Mouse (Mus musculus) limb, embryonic 11.5 days (tissue): Measurements from ENCODE around the gene Wdfy4. TPM values are rescaled to one million over a fixed set of nuclear protein-coding genes. Genes with fewer than 3 reads are reported as not detected.

Experiments used
- ATAC-seq: fragments of 200-750 bp; cut with Nextera tagmentation; 2 replicates; pipeline ENCODE4 v1.8.0; 2017; ENCODE audit warnings: low read depth; ENCODE audit not compliant: insufficient number of reproducible peaks, low FRiP score, low TSS enrichment
- DNase-seq: peaks from one replicate; pipeline ENCODE4 v3.0.0-alpha.2; 2015; ENCODE audit warnings: low spot score
- H3K27ac ChIP-seq: fragments of 300-500 bp; sonication (generic); replicated peaks from 2 replicates; pipeline ENCODE4 v1.5.1; 2014; ENCODE audit warnings: low read depth, mild to moderate bottlenecking, low read length
- H3K27me3 ChIP-seq: fragments of 300-500 bp; sonication (generic); 2 replicates; pipeline ENCODE4 v1.6.1; 2014; ENCODE audit warnings: mild to moderate bottlenecking, low read length, mixed read lengths; ENCODE audit not compliant: control insufficient read depth, insufficient read depth
- H3K36me3 ChIP-seq: fragments of 300-500 bp; sonication (generic); 2 replicates; pipeline ENCODE4 v1.6.1; 2014; ENCODE audit warnings: mild to moderate bottlenecking, low read length, moderate library complexity, mixed read lengths; ENCODE audit not compliant: control insufficient read depth, insufficient read depth
- H3K4me1 ChIP-seq: fragments of 300-500 bp; sonication (generic); 2 replicates; pipeline ENCODE4 v1.6.1; 2014; ENCODE audit warnings: low read length, mixed read lengths; ENCODE audit not compliant: control insufficient read depth, insufficient read depth
- H3K4me2 ChIP-seq: fragments of 300-500 bp; sonication (generic); 2 replicates; pipeline ENCODE4 v1.6.1; 2014; ENCODE audit warnings: low read depth, mild to moderate bottlenecking, moderate library complexity; ENCODE audit not compliant: severe bottlenecking
- H3K4me3 ChIP-seq: fragments of 300-500 bp; sonication (generic); 2 replicates; pipeline ENCODE4 v1.5.1; 2014; ENCODE audit warnings: low read depth, low read length
- H3K9ac ChIP-seq: fragments of 300-500 bp; sonication (generic); 2 replicates; pipeline ENCODE4 v1.6.1; 2014; ENCODE audit warnings: mild to moderate bottlenecking, low read length
- H3K9me3 ChIP-seq: fragments of 300-500 bp; sonication (generic); 2 replicates; pipeline ENCODE4 v1.6.1; 2016; ENCODE audit warnings: low read length; ENCODE audit not compliant: control insufficient read depth
- WGBS: fragments of 180-500 bp; shearing (Covaris S2); extraction: QIAGEN DNeasy Blood & Tissue Kit; methylation state at CpG from one replicate; pipeline ENCODE4 v1.1.7; 2014; 5-methylcytosine and 5-hydroxymethylcytosine counted together
- polyA plus RNA-seq: library from polyadenylated mRNA; unstranded; fragments of >200 nt; fragmentation: Nextera tagmentation; extraction: Ambion mirVana; gene quantifications from 2 replicates; pipeline ENCODE4 v1.2.1, GENCODE M21; 2014

The Wdfy4 gene
- polyA plus RNA-seq, 1 experiment from 2014 or later: 0.24 TPM

DNA sequence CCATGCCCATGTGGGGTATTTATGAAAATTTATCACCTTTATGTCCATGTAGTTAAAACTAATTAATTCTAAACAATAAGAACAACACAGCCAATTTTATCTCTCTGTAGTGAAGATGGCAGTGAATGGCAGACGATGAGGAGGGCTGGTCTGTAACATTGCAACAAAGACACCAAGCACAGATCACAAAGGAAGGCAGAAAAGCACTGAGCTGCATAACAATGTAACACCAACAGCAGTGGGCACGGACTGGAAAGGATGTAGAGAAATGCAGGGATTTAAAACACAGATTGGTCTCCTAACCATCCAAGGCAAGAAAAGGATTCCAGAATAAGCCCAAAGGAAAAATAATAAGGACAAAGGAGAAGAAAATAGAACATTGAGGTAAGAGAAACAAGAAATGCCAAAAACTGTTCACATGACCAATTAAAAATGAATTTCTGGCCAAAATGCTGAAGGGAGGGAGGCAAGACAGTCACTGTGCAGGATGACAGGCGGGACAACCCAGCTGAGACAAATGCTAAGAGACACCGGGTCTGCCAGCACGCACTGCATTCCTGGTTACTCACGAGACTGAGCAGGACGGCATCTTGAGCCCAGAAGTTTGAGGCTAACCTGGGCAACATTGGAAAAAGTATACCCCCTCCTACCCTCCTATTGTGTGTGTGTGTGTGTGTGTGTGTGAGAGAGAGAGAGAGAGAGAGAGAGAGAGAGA is 54.1 kb downstream of the Wdfy4 start:
- DNase-seq (no peak), ATAC-seq (no peak)
- no peak overlapping the region for H3K4me2 ChIP-seq
- no peak overlapping the region for H3K27ac ChIP-seq
- H3K9me3 ChIP-seq: no peaks in the 10 kb centered on the region
- 78% methylated on average over 7 of the region's 7 CpGs for WGBS
- no peak overlapping the region for H3K4me3 ChIP-seq
- no peak overlapping the region for H3K9ac ChIP-seq
- no peaks in the 10 kb centered on the region for H3K36me3 ChIP-seq
- H3K4me1 ChIP-seq: no peaks in the 10 kb centered on the region
- H3K27me3 ChIP-seq: no peaks in the 10 kb centered on the region

DNA sequence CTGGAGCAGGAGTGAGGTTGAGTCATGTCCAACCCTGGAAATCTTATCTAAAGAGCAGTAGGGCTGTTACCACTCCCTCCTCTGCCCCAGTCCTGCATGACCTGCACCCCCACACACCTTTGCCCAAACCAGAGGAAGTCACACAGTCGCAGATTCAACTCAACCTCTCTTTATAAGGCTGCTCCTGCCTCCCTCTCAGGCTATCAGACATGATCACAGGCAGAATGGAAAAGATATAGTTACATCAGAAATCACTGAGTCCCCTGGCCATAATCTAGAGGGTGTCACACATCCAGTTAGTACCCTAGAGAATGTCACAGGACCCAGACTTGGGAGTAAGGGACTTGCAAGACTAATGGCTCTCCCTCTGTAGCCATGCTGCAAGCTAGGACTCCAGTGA is 68.7 kb downstream of the Wdfy4 start:
- Histone ChIP-seq H3K4me3 (no peak overlapping the region), H3K27ac (no peak overlapping the region)

DNA sequence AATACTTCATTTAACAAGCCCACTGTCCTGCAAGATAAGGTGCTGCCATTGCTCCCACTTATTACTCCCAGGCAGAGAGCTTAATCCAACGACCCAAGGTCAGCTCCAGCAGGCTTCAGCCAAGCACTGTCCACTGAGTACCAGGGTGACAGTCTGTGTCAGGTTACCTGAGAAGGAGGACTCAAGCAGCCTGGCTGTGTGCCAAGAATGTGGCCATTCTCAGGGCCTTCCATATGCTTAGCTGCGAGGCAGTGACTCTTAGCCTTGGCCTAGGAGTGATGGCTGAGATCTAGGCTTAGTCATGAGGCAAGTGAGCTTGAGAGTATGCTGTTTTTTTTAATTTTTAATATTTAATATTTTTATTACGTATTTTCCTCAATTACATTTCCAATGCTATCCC is 80.5 kb downstream of the Wdfy4 start:
- WGBS: 70% methylated on average over 3 of the region's 3 CpGs
- no peaks in the 10 kb centered on the region for H3K27me3 ChIP-seq
- H3K4me3 ChIP-seq: no peak overlapping the region
- no peak overlapping the region for H3K9ac ChIP-seq
- no peaks in the 10 kb centered on the region for H3K36me3 ChIP-seq
- H3K4me1 ChIP-seq: no peaks in the 10 kb centered on the region
- H3K4me2 ChIP-seq: no peak overlapping the region
- H3K27ac ChIP-seq: no peak overlapping the region
- DNase-seq (no peak), ATAC-seq (no peak)
- no peaks in the 10 kb centered on the region for H3K9me3 ChIP-seq

More for the DNA sequence above, 68.7 kb downstream of the Wdfy4 start:
- DNase-seq (no peak), ATAC-seq (no peak)
- 77% methylated on average over 1 of the region's 1 CpGs for WGBS
- no peaks in the 10 kb centered on the region for H3K36me3 ChIP-seq
- no peaks in the 10 kb centered on the region for H3K9me3 ChIP-seq
- no peaks in the 10 kb centered on the region for H3K27me3 ChIP-seq
- no peak overlapping the region for H3K9ac ChIP-seq
- H3K4me1 ChIP-seq: no peaks in the 10 kb centered on the region
- H3K4me2 ChIP-seq: no peak overlapping the region

DNA sequence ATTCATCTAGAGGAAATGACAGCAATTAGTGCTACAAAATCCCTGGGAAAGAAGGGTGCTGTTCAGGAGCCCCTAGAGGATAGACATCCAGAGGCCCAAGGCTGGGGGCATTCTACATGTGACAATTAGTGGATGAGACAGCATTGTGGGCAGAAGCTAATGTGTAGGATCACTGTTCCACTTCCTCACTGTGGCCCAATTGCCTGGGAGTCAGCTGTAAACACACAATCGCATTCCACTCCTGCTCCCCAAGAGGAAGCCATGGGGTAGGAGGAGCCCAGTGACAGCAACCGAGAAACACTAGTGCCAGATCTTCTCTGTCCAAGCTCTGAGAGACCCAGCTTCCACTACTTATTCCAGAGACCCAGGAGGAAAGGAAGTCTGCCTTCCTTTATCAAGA is 83.7 kb downstream of the Wdfy4 start:
- WGBS: 46% methylated on average over 2 of the region's 2 CpGs
- no peaks in the 10 kb centered on the region for H3K36me3 ChIP-seq
- H3K4me3 ChIP-seq: no peak overlapping the region
- H3K9me3 ChIP-seq: no peaks in the 10 kb centered on the region
- H3K4me1 ChIP-seq: no peaks in the 10 kb centered on the region
- H3K27me3 ChIP-seq: no peaks in the 10 kb centered on the region
- no peak overlapping the region for H3K4me2 ChIP-seq
- no peak overlapping the region for H3K9ac ChIP-seq
- H3K27ac ChIP-seq: no peak overlapping the region
- ATAC-seq (no peak), DNase-seq (no peak)

DNA sequence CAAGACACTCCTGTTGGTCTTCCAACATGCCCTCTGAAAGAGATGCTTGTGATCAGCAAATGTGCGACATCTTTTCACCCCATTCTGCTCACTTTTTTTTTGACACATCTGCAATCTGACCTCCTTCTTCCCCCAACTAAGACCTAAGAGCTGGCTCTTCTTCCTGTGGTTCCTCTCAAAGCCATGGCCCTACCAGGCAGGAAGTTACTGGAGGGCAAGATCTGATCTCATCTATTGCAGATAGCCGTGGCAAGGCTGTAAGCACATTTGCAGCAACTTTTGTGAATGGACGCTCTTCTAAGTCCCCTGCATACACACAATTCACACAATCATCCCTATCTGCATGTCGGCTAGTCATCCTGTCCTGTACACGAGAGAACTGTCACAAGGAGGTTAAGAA is 85.4 kb downstream of the Wdfy4 start:
- DNase-seq (no peak), ATAC-seq (no peak)
- Histone ChIP-seq H3K9ac (no peak overlapping the region), H3K4me2 (no peak overlapping the region), H3K9me3 (no peaks in the 10 kb centered on the region), H3K4me1 (no peaks in the 10 kb centered on the region), H3K27ac (no peak overlapping the region), H3K4me3 (no peak overlapping the region), H3K27me3 (no peaks in the 10 kb centered on the region), H3K36me3 (no peaks in the 10 kb centered on the region)
- 81% methylated on average over 5 of the region's 5 CpGs for WGBS

DNA sequence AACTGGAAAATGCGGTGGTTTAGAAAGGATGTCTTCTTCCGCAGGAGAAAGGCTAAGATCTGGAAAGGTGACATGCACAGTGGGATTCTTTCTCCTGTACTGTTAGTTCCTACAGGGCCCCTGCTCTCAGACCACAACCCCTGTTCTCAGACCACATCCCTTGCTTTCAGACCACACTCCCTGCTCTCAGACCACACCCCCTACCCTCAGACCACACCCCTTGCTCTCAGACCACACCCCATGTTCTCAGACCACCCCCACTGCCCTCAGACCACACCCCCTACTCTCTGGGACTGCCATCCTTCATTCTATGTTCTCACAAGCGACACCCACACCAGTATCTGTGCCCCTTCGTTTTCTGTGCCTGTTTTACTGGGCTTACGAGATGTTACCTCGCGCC is 86.2 kb downstream of the Wdfy4 start:
- H3K27ac ChIP-seq: no peak overlapping the region
- no peak for DNase-seq
- H3K9me3 ChIP-seq: no peaks in the 10 kb centered on the region
- H3K9ac ChIP-seq: no peak overlapping the region
- no peaks in the 10 kb centered on the region for H3K36me3 ChIP-seq
- no peak overlapping the region for H3K4me2 ChIP-seq
- no peak for ATAC-seq
- no peaks in the 10 kb centered on the region for H3K27me3 ChIP-seq
- 61% methylated on average over 7 of the region's 7 CpGs for WGBS
- H3K4me1 ChIP-seq: no peaks in the 10 kb centered on the region
- no peak overlapping the region for H3K4me3 ChIP-seq

DNA sequence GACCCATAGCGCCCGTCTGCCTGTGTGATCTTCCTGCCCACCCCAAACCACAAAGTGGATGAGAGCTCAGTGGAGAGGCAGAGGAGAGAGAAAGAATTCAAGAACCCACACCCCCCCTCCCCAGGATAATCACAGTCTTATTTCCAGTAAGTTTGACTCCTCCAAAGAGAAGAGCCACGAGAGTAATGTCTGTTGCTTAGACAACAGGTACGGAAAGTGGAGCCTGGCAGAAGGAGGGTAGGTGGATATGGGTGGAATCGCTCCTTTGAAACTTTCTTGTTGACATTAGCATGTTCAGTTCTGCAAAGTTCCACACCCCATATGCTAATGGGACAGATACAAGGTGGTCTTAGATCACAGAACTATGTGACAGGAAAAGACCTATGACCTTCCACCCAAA is 88.8 kb downstream of the Wdfy4 start:
- DNase-seq: no peak
- no peak overlapping the region for H3K4me3 ChIP-seq
- H3K4me1 ChIP-seq: no peaks in the 10 kb centered on the region
- no peak for ATAC-seq
- no peak overlapping the region for H3K4me2 ChIP-seq
- H3K27ac ChIP-seq: no peak overlapping the region
- H3K9me3 ChIP-seq: no peaks in the 10 kb centered on the region
- H3K27me3 ChIP-seq: no peaks in the 10 kb centered on the region
- H3K9ac ChIP-seq: no peak overlapping the region
- 84% methylated on average over 5 of the region's 5 CpGs for WGBS
- H3K36me3 ChIP-seq: no peaks in the 10 kb centered on the region

DNA sequence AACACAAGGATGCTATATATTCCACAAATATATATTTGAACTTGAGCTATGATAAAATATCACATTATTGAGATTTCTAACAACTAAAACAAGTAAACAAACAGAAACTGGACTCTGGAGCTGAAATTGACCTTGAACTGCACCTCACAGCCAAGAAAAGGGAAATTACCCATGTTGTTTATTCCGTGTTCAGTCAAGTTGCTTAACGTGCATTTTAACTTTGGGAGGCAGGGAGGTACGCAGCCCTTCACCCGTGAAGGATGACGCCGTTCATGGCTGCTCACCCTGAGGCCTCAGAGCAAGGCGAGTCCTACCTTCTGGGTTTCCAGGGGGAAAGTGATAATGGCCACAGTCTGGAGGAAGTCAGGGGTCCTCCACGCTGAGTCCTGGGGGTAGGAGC is 102.0 kb downstream of the Wdfy4 start:
- ATAC-seq (no peak), DNase-seq (no peak)
- H3K27me3 ChIP-seq: no peaks in the 10 kb centered on the region
- H3K4me1 ChIP-seq: no peaks in the 10 kb centered on the region
- H3K4me2 ChIP-seq: no peak overlapping the region
- H3K9ac ChIP-seq: no peak overlapping the region
- 85% methylated on average over 8 of the region's 8 CpGs for WGBS
- H3K36me3 ChIP-seq: no peaks in the 10 kb centered on the region
- no peak overlapping the region for H3K4me3 ChIP-seq
- no peaks in the 10 kb centered on the region for H3K9me3 ChIP-seq
- no peak overlapping the region for H3K27ac ChIP-seq

DNA sequence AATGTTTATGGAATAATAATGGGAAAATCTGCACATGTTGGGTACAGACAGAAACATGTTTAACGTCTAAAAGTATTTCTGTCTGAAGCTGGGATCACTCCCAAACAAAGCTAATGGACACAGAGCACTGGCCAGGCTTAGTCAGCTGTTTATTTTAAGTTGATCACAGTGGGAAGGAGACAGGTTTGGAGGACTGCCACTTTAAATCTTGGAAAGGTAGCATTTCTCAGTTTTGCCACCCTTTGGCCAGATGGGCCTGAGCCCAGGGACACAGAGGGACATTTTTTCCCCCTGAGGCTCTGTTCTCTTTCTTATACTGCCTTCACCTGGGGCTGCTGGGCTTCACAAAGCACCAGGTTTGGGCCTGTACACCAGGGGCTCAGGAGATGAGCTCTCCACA is 103.0 kb downstream of the Wdfy4 start:
- Histone ChIP-seq H3K9ac (no peak overlapping the region), H3K9me3 (no peaks in the 10 kb centered on the region), H3K4me1 (no peaks in the 10 kb centered on the region), H3K36me3 (no peaks in the 10 kb centered on the region), H3K4me2 (no peak overlapping the region), H3K27me3 (no peaks in the 10 kb centered on the region), H3K4me3 (no peak overlapping the region), H3K27ac (no peak overlapping the region)
- 76% methylated on average over 1 of the region's 1 CpGs for WGBS
- no peak for DNase-seq
- ATAC-seq: no peak
